Mouse (Mus musculus) neural tube, embryonic 15.5 days (tissue): Measurements from ENCODE around the gene Gps1. TPM values are rescaled to one million over a fixed set of nuclear protein-coding genes. Genes with fewer than 3 reads are reported as not detected.

Experiments
- polyA plus RNA-seq: library from polyadenylated mRNA; unstranded; fragments of >200 nt; fragmentation: Nextera tagmentation; extraction: Ambion mirVana; gene quantifications from 2 replicates; pipeline ENCODE4 v1.2.1, GENCODE M21; 2015

Gps1 gene
- polyA plus RNA-seq, 1 experiment from 2014 or later = 277 TPM

Other genes with a start within 250 kb of the Gps1 start
- 229 and 235 TPM in 2 replicates for gene Mcrip1, start 234.5 kb upstream of the Gps1 start, polyA plus RNA-seq
- gene Ppp1r27, start 233.1 kb upstream of the Gps1 start, polyA plus RNA-seq = 0.69 and 14.1 TPM in 2 replicates
- 282 and 351 TPM in 2 replicates for gene P4hb, start 211.0 kb upstream of the Gps1 start, polyA plus RNA-seq
- gene Arhgdia, start 202.6 kb upstream of the Gps1 start, polyA plus RNA-seq = 488 and 542 TPM in 2 replicates
- 219 and 265 TPM in 2 replicates for gene Alyref, start 185.9 kb upstream of the Gps1 start, polyA plus RNA-seq
- 206 and 208 TPM in 2 replicates for gene Anapc11, start 185.9 kb upstream of the Gps1 start, polyA plus RNA-seq
- 0.86 and 3.2 TPM in 2 replicates for gene Npb, start 175.8 kb upstream of the Gps1 start, polyA plus RNA-seq
- 224 and 248 TPM in 2 replicates for gene Pcyt2, start 166.3 kb upstream of the Gps1 start, polyA plus RNA-seq
- 43.2 and 45.1 TPM in 2 replicates for gene Sirt7, start 159.0 kb upstream of the Gps1 start, polyA plus RNA-seq
- 40.1 and 41.0 TPM in 2 replicates for gene Mafg, start 150.7 kb upstream of the Gps1 start, polyA plus RNA-seq
- gene Pycr1, start 140.5 kb upstream of the Gps1 start, polyA plus RNA-seq = 19.1 and 20.8 TPM in 2 replicates
- gene Myadml2, start 136.1 kb upstream of the Gps1 start, polyA plus RNA-seq = 2.5 and 2.6 TPM in 2 replicates
- 6.1 and 7.1 TPM in 2 replicates for gene Notum, start 123.1 kb upstream of the Gps1 start, polyA plus RNA-seq
- gene Aspscr1, start 111.3 kb upstream of the Gps1 start, polyA plus RNA-seq = 144 and 148 TPM in 2 replicates
- gene Cenpx, start 70.5 kb upstream of the Gps1 start, polyA plus RNA-seq = 108 and 115 TPM in 2 replicates
- gene Lrrc45, start 70.3 kb upstream of the Gps1 start, polyA plus RNA-seq = 76.8 and 81.3 TPM in 2 replicates
- 459 and 611 TPM in 2 replicates for gene Rac3, start 62.8 kb upstream of the Gps1 start, polyA plus RNA-seq
- 9.4 and 18.9 TPM in 2 replicates for gene Dcxr, start 57.0 kb upstream of the Gps1 start, polyA plus RNA-seq
- gene Cbr2, start 52.2 kb upstream of the Gps1 start, polyA plus RNA-seq = 0.87 and 10.7 TPM in 2 replicates
- gene Hmga1b, start 21.5 kb upstream of the Gps1 start, polyA plus RNA-seq = 2.2 and 3.1 TPM in 2 replicates
- gene Rfng, start 65 bp upstream of the Gps1 start, polyA plus RNA-seq = 123 and 136 TPM in 2 replicates
- gene Dus1l, start 12.1 kb downstream of the Gps1 start, polyA plus RNA-seq = 45.4 and 52.4 TPM in 2 replicates
- 67.9 and 71.0 TPM in 2 replicates for gene Fasn, start 40.3 kb downstream of the Gps1 start, polyA plus RNA-seq
- gene Ccdc57, start 148.6 kb downstream of the Gps1 start, polyA plus RNA-seq = 5.9 and 6.2 TPM in 2 replicates
- gene Slc16a3, start 164.2 kb downstream of the Gps1 start, polyA plus RNA-seq = 11.3 and 15.3 TPM in 2 replicates
- 126 and 130 TPM in 2 replicates for gene Csnk1d, start 207.1 kb downstream of the Gps1 start, polyA plus RNA-seq